Mouse (Mus musculus): ENCODE data around the gene Macrod2. TPM values are rescaled to one million over a fixed set of nuclear protein-coding genes. Genes with fewer than 3 reads are reported as not detected.

Gene Macrod2
- polyA plus RNA-seq, 1 experiment from 2014 or later = 11.5 TPM

DNA sequence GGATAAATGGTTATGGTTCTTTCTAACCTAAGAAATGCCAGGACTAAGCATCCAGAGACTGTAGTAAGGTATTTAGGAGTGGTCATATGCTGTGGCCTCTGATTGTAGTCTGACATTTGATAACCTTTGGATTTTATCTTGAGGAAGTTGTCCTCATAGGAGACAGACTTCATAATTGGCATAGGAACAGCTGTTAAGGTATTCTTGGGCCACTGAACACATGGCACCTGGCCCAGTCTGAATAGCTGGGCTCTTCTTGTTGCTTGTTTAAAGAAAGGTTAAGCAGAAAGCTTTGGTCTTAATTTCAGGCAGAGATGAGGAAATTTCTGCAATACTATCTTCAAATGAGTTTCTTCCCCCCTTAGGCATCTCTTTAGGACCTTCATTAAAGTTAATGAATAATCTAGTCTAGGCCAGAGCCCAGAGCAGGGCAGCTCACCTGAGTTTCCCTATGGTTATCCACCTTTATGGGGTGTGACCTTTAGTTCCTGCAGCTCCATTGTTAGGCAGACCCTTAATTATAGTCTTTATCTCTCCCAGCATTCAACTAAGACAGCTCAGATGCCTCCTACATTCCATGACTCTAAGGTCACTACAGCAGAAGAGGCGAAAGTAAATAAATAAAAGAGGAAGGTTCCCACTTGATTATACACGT, 894.1 kb downstream of the Macrod2 start:
- Histone ChIP-seq H3K36me3 (no peaks in the 10 kb centered on the region), H3K4me3 (replicated peaks) (no peak overlapping the region), H3K27me3 (no peaks in the 10 kb centered on the region), H3K4me1 (replicated peaks) (no peaks in the 10 kb centered on the region; the same call in none of the 2 replicates), H3K4me2 (no peak overlapping the region), H3K27ac (no peak overlapping the region), H3K9ac (no peak overlapping the region), H3K9me3 (replicated peaks) (no peaks in the 10 kb centered on the region)
- ATAC-seq (ENCODE audit: low read depth) (no peak), DNase-seq (no peak)
- 36% methylated on average over 2 of the region's 2 CpGs for WGBS (ENCODE audit: insufficient replicate concordance)

DNA sequence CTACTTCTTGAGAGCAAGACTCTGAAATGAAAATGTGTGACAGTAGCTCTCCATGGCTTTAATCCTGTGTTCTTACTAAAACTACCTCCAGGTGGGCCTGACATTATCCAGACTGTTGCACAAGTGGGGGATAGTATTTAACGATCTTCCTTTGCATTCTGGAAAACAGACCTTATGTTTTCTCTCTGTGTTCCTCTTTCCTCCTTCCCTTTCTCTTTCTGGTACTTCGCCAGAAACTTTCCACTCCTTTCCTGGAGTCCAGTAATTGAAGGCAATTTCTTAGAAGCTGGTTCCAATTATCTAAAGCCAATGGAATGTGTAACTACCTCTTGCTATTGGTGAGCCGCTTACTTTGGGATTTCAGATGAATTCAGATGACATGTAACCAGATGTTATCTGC, 897.7 kb downstream of the Macrod2 start:
- no peaks in the 10 kb centered on the region for H3K27me3 ChIP-seq
- no peaks in the 10 kb centered on the region for H3K36me3 ChIP-seq
- H3K9ac ChIP-seq = no peak overlapping the region
- ATAC-seq (ENCODE audit: low read depth) = no peak
- DNase-seq = no peak
- 46% methylated on average over 3 of the region's 3 CpGs for WGBS (ENCODE audit: insufficient replicate concordance)
- no peaks in the 10 kb centered on the region for H3K9me3 ChIP-seq (replicated peaks)
- H3K4me2 ChIP-seq = no peak overlapping the region
- no peak overlapping the region for H3K27ac ChIP-seq
- H3K4me1 ChIP-seq (replicated peaks) = no peaks in the 10 kb centered on the region
- H3K4me3 ChIP-seq (replicated peaks) = no peak overlapping the region

- Histone ChIP-seq H3K27me3 (no peaks in the 10 kb centered on the region), H3K27ac (no peak overlapping the region), H3K4me1 (replicated peaks) (no peaks in the 10 kb centered on the region), H3K4me3 (replicated peaks) (no peak overlapping the region), H3K9ac (no peak overlapping the region), H3K4me2 (no peak overlapping the region), H3K9me3 (replicated peaks) (no peaks in the 10 kb centered on the region), H3K36me3 (no peaks in the 10 kb centered on the region)
- ATAC-seq (ENCODE audit: low read depth) (no peak), DNase-seq (no peak)
- WGBS (ENCODE audit: insufficient replicate concordance) = 61% methylated on average over 6 of the region's 6 CpGs
Measured at GRCm38 (mm10) chr2:141299168-141299567, 904.1 kb downstream of the Macrod2 start.

DNA sequence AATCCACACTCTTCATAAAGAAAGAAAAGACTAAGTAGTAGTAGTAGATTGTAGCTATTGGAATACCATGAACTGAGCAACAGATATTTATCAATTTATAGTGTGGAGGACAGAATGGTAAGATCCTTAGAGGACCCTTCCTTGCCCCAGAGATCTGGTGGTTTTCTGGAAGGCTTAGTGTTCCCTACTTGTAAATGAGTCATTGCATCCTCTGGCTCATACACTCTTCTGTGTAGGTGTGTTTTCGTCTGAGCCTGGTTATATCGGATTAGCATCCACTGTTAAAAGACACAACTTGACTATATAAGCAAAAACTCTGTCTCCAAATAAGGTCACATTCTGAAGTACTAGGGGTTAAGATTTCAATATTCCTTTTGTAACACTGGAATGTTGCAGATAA, 905.9 kb downstream of the Macrod2 start:
- H3K9me3 ChIP-seq (replicated peaks) = no peaks in the 10 kb centered on the region
- no peak overlapping the region for H3K27ac ChIP-seq
- H3K36me3 ChIP-seq = no peaks in the 10 kb centered on the region
- DNase-seq (no peak), ATAC-seq (ENCODE audit: low read depth) (no peak)
- no peak overlapping the region for H3K9ac ChIP-seq
- H3K27me3 ChIP-seq = no peaks in the 10 kb centered on the region
- WGBS (ENCODE audit: insufficient replicate concordance) = 78% methylated on average over 2 of the region's 2 CpGs
- no peak overlapping the region for H3K4me2 ChIP-seq
- H3K4me3 ChIP-seq (replicated peaks) = no peak overlapping the region
- no peaks in the 10 kb centered on the region for H3K4me1 ChIP-seq (replicated peaks)

- WGBS (ENCODE audit: insufficient replicate concordance) = 55% methylated on average over 3 of the region's 3 CpGs
Measured at GRCm38 (mm10) chr2:141308406-141308805, 913.3 kb downstream of the Macrod2 start.

GRCm38 (mm10) chr2:141312136-141312948, 917.2 kb downstream of the Macrod2 start:
- no peak overlapping the region for H3K9ac ChIP-seq
- no peak for ATAC-seq (ENCODE audit: low read depth)
- no peak overlapping the region for H3K4me2 ChIP-seq
- no peak overlapping the region for H3K4me3 ChIP-seq (replicated peaks)
- H3K27me3 ChIP-seq = no peaks in the 10 kb centered on the region
- no peaks in the 10 kb centered on the region for H3K36me3 ChIP-seq
- no peaks in the 10 kb centered on the region for H3K9me3 ChIP-seq (replicated peaks)
- H3K4me1 ChIP-seq (replicated peaks) = no peaks in the 10 kb centered on the region
- WGBS (ENCODE audit: insufficient replicate concordance) = 65% methylated on average over 10 of the region's 10 CpGs
- H3K27ac ChIP-seq = no peak overlapping the region
- no peak for DNase-seq

More at GRCm38 (mm10) chr2:141308406-141308805, 913.3 kb downstream of the Macrod2 start:
- no peak overlapping the region for H3K27ac ChIP-seq
- no peaks in the 10 kb centered on the region for H3K9me3 ChIP-seq (replicated peaks)
- no peaks in the 10 kb centered on the region for H3K36me3 ChIP-seq
- H3K4me1 ChIP-seq (replicated peaks) = no peaks in the 10 kb centered on the region
- ATAC-seq (ENCODE audit: low read depth) (no peak), DNase-seq (no peak)
- H3K4me2 ChIP-seq = no peak overlapping the region
- no peak overlapping the region for H3K4me3 ChIP-seq (replicated peaks)
- H3K9ac ChIP-seq = no peak overlapping the region
- no peaks in the 10 kb centered on the region for H3K27me3 ChIP-seq

DNA sequence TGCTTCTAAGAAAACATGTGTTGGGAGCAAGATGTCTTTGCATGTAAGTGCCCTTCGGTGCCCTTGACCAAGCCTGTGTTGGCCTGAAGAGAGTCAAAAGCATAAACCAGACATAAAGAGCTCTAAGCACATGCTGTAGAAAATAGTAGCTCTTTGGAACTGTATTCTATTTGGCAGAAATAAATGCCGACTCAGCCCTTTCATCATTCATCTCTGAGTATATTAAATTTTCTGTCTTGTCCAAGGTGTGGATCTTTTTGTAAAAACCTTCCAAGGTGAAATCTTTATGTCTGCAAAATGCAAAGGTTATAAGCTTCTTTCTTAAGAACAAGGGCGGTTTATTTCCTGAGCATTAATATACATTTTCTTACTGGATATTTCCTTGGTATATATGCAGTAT, 920.2 kb downstream of the Macrod2 start:
- Histone ChIP-seq H3K9ac (no peak overlapping the region), H3K27ac (no peak overlapping the region), H3K27me3 (no peaks in the 10 kb centered on the region), H3K4me3 (replicated peaks) (no peak overlapping the region), H3K4me1 (replicated peaks) (no peaks in the 10 kb centered on the region), H3K4me2 (no peak overlapping the region), H3K9me3 (replicated peaks) (no peaks in the 10 kb centered on the region), H3K36me3 (no peaks in the 10 kb centered on the region)
- no peak for DNase-seq
- ATAC-seq (ENCODE audit: low read depth) = no peak
- 67% methylated on average over 3 of the region's 3 CpGs for WGBS (ENCODE audit: insufficient replicate concordance)

- H3K4me1 ChIP-seq (replicated peaks) = no peaks in the 10 kb centered on the region
- no peak overlapping the region for H3K4me2 ChIP-seq
- ATAC-seq (ENCODE audit: low read depth) = no peak
- no peaks in the 10 kb centered on the region for H3K36me3 ChIP-seq
- no peak overlapping the region for H3K27ac ChIP-seq
- H3K27me3 ChIP-seq = no peaks in the 10 kb centered on the region
- no peak for DNase-seq
- no peaks in the 10 kb centered on the region for H3K9me3 ChIP-seq (replicated peaks)
- no peak overlapping the region for H3K9ac ChIP-seq
- no peak overlapping the region for H3K4me3 ChIP-seq (replicated peaks)
- WGBS (ENCODE audit: insufficient replicate concordance) = 77% methylated on average over 7 of the region's 7 CpGs
Measured at GRCm38 (mm10) chr2:141323956-141324460, 928.9 kb downstream of the Macrod2 start.

DNA sequence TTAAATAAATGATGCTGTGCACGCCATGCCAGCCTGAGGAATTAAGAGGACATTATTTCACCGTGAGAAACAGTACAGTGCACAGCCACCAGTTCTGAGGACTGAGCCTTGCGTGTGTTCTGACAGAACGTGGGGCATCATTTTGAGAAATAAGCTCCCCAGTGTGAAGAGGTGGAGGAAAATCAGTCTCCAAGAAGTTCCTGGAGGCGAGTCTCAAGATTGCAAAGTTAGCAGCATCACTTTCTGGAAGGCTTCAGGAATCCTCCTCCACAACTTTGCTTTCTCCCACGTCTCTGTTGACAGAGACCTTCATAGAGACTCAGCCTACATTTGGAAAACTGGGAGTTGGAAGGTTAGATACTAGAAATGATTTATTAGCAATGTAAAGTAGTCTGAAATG, 932.2 kb downstream of the Macrod2 start:
- Histone ChIP-seq H3K27ac (no peak overlapping the region), H3K4me3 (replicated peaks) (no peak overlapping the region), H3K9ac (no peak overlapping the region), H3K27me3 (no peaks in the 10 kb centered on the region), H3K4me1 (replicated peaks) (no peaks in the 10 kb centered on the region), H3K9me3 (replicated peaks) (no peaks in the 10 kb centered on the region), H3K36me3 (no peaks in the 10 kb centered on the region), H3K4me2 (no peak overlapping the region)
- 42% methylated on average over 6 of the region's 6 CpGs for WGBS (ENCODE audit: insufficient replicate concordance)
- no peak for DNase-seq
- no peak for ATAC-seq (ENCODE audit: low read depth)

GRCm38 (mm10) chr2:141337708-141338107, 942.6 kb downstream of the Macrod2 start:
- Histone ChIP-seq H3K27ac (no peak overlapping the region), H3K9me3 (replicated peaks) (no peaks in the 10 kb centered on the region), H3K27me3 (no peaks in the 10 kb centered on the region), H3K9ac (no peak overlapping the region), H3K4me1 (replicated peaks) (no peaks in the 10 kb centered on the region), H3K4me2 (no peak overlapping the region), H3K4me3 (replicated peaks) (no peak overlapping the region), H3K36me3 (no peaks in the 10 kb centered on the region)
- DNase-seq (no peak), ATAC-seq (ENCODE audit: low read depth) (no peak)
- 19% methylated on average over 3 of the region's 3 CpGs for WGBS (ENCODE audit: insufficient replicate concordance)

- ATAC-seq (ENCODE audit: low read depth) = no peak
- Histone ChIP-seq H3K27me3 (no peaks in the 10 kb centered on the region), H3K27ac (no peak overlapping the region), H3K4me1 (replicated peaks) (no peaks in the 10 kb centered on the region), H3K36me3 (no peaks in the 10 kb centered on the region), H3K9me3 (replicated peaks) (no peaks in the 10 kb centered on the region), H3K4me3 (replicated peaks) (no peak overlapping the region), H3K9ac (no peak overlapping the region), H3K4me2 (no peak overlapping the region)
- no peak for DNase-seq
- WGBS (ENCODE audit: insufficient replicate concordance) = 57% methylated on average over 10 of the region's 10 CpGs
Measured at GRCm38 (mm10) chr2:141343988-141344535, 949.0 kb downstream of the Macrod2 start.

Data from liver, embryonic 13.5 days (tissue).